Mouse (Mus musculus): ENCODE results near the gene Eva1b.

GRCm38 (mm10) chr4:126120052-126120451 lies 27.5 kb upstream of the Eva1b start:
- TF ChIP-seq CTCF (IDR thresholded peaks at IDR 0.05) (no peak), POLR2A (IDR thresholded peaks at IDR 0.05; ENCODE audit: insufficient read depth, low read depth, low read length) (no peak)

Data from heart, adult 2 months (tissue).